In genomic region chr9:95392011-95392410, GRCm38 (mm10) we compare ENCODE assay signal across 18 mouse cellular contexts. TPM values are rescaled to one million over a fixed set of nuclear protein-coding genes. Genes with fewer than 3 reads are reported as not detected.
DNase-seq lines count a peak whose midpoint lies in the region; ATAC-seq and TF ChIP-seq lines count a peak whose summit lies in the region.
"Had no signal": no experiment of that assay in that cellular context is flagged by ENCODE, and none has a peak within 500 bp of the region (broad histone marks: within the 10 kb centered on the region; RNA-seq: fewer than 3 reads in every experiment).

No protein-coding gene starts in this region.

- no peak for DNase-seq in forebrain, embryonic 10.5 days (ENCODE audit: extremely low spot score, low spot score)
- DNase-seq in midbrain, embryonic 11.5 days (ENCODE audit: low spot score, missing footprints), result peak; percentile 69
- DNase-seq in midbrain, embryonic 14.5 days, result no peak
- peak; percentile 22 for DNase-seq in NIH3T3 (ENCODE audit: low read depth)
- no peak for DNase-seq in spleen, adult 18-20 months
- DNase-seq in kidney, adult 2 months, result no peak
- DNase-seq: cerebellum, adult 11 months; cerebellum, postnatal 36 days; gastrocnemius, postnatal 14 days; kidney, adult 11 months; kidney, postnatal 10 days; lung, postnatal 10 days; thymus, postnatal 4 days had no signal

- H3K9ac ChIP-seq in forebrain, embryonic 13.5 days, result no peak overlapping the region
- no peak overlapping the region for H3K9ac ChIP-seq in midbrain, embryonic 11.5 days (ENCODE audit: low read length)
- H3K9ac ChIP-seq in midbrain, embryonic 14.5 days (replicated peaks; ENCODE audit: low read length), result no peak overlapping the region
- H3K9ac ChIP-seq: embryonic facial prominence, embryonic 13.5 days; hindbrain, embryonic 14.5 days; liver, embryonic 12.5 days had no signal

- H3K27ac ChIP-seq in forebrain, embryonic 10.5 days, result peak overlapping the region; percentile 3; the same call in 1 of the 2 replicates
- no peak overlapping the region for H3K27ac ChIP-seq in forebrain, embryonic 13.5 days
- H3K27ac ChIP-seq in midbrain, embryonic 11.5 days (ENCODE audit: low read depth, low read length), result no peak overlapping the region
- no peak overlapping the region for H3K27ac ChIP-seq in midbrain, embryonic 14.5 days (replicated peaks; ENCODE audit: low read depth, low read length)
- H3K27ac ChIP-seq in kidney, adult 2 months (ENCODE audit: insufficient read depth, low read depth, low read length), result no peak overlapping the region
- H3K27ac ChIP-seq: embryonic facial prominence, embryonic 13.5 days; hindbrain, embryonic 14.5 days; liver, embryonic 12.5 days had no signal

- 61% methylated on average over 1 of the region's 1 CpGs for WGBS in forebrain, embryonic 10.5 days
- WGBS in forebrain, embryonic 13.5 days, result 50% methylated on average over 1 of the region's 1 CpGs
- whole genome bisulfite sequencing in midbrain, embryonic 11.5 days, result 61% methylated on average over 1 of the region's 1 CpGs
- 47% methylated on average over 1 of the region's 1 CpGs for WGBS in midbrain, embryonic 14.5 days
- 68% methylated on average over 1 of the region's 1 CpGs for WGBS in kidney, adult 2 months

- H3K4me1 ChIP-seq in forebrain, embryonic 10.5 days, result peaks cover 6% of the 10 kb centered on the region
- H3K4me1 ChIP-seq in forebrain, embryonic 13.5 days, result no peaks in the 10 kb centered on the region
- no peaks in the 10 kb centered on the region for H3K4me1 ChIP-seq in midbrain, embryonic 11.5 days (ENCODE audit: control insufficient read depth, insufficient read depth, low read length)
- H3K4me1 ChIP-seq in midbrain, embryonic 14.5 days (ENCODE audit: control insufficient read depth, insufficient read depth, low read length), result no peaks in the 10 kb centered on the region
- no peaks in the 10 kb centered on the region for H3K4me1 ChIP-seq in kidney, adult 2 months (ENCODE audit: control insufficient read depth, insufficient read depth, low read length)
- H3K4me1 ChIP-seq: embryonic facial prominence, embryonic 13.5 days; liver, embryonic 12.5 days had no signal

- no peaks in the 10 kb centered on the region for H3K36me3 ChIP-seq in forebrain, embryonic 10.5 days (replicated peaks)
- H3K36me3 ChIP-seq in forebrain, embryonic 13.5 days (ENCODE audit: poor library complexity, severe bottlenecking), result no peaks in the 10 kb centered on the region
- no peaks in the 10 kb centered on the region for H3K36me3 ChIP-seq in midbrain, embryonic 11.5 days (ENCODE audit: control insufficient read depth, insufficient read depth, low read length)
- H3K36me3 ChIP-seq in midbrain, embryonic 14.5 days (ENCODE audit: control insufficient read depth, insufficient read depth, low read length), result no peaks in the 10 kb centered on the region
- H3K36me3 ChIP-seq in kidney, adult 2 months (ENCODE audit: control insufficient read depth, insufficient read depth, low read length), result no peaks in the 10 kb centered on the region
- H3K36me3 ChIP-seq: embryonic facial prominence, embryonic 13.5 days; liver, embryonic 12.5 days had no signal

- no peak for ATAC-seq in forebrain, embryonic 13.5 days
- ATAC-seq in midbrain, embryonic 11.5 days (ENCODE audit: low FRiP score), result no peak
- no peak for ATAC-seq in midbrain, embryonic 14.5 days (ENCODE audit: low FRiP score, low TSS enrichment)
- ATAC-seq: CD4-positive, CD25-positive, alpha-beta regulatory T cell, adult 4 months; liver, embryonic 12.5 days had no signal

- no peak overlapping the region for H3K4me3 ChIP-seq in forebrain, embryonic 10.5 days
- H3K4me3 ChIP-seq in forebrain, embryonic 13.5 days, result no peak overlapping the region
- H3K4me3 ChIP-seq in midbrain, embryonic 11.5 days (ENCODE audit: low read depth, low read length), result no peak overlapping the region
- H3K4me3 ChIP-seq in midbrain, embryonic 14.5 days (replicated peaks; ENCODE audit: low read depth, low read length), result no peak overlapping the region
- no peak overlapping the region for H3K4me3 ChIP-seq in kidney, adult 2 months (ENCODE audit: insufficient read depth, low read depth, low read length)
- H3K4me3 ChIP-seq: embryonic facial prominence, embryonic 13.5 days; liver, embryonic 12.5 days had no signal

- no peak overlapping the region for H3K4me2 ChIP-seq in forebrain, embryonic 13.5 days
- no peak overlapping the region for H3K4me2 ChIP-seq in midbrain, embryonic 11.5 days
- H3K4me2 ChIP-seq in midbrain, embryonic 14.5 days (ENCODE audit: low read length), result no peak overlapping the region
- H3K4me2 ChIP-seq: embryonic facial prominence, embryonic 13.5 days; hindbrain, embryonic 14.5 days; liver, embryonic 12.5 days had no signal

- H3K9me3 ChIP-seq in forebrain, embryonic 10.5 days, result no peaks in the 10 kb centered on the region
- H3K9me3 ChIP-seq in forebrain, embryonic 13.5 days (replicated peaks), result no peaks in the 10 kb centered on the region
- no peaks in the 10 kb centered on the region for H3K9me3 ChIP-seq in midbrain, embryonic 11.5 days (ENCODE audit: control insufficient read depth, low read length)
- H3K9me3 ChIP-seq in midbrain, embryonic 14.5 days (ENCODE audit: control insufficient read depth, low read length), result no peaks in the 10 kb centered on the region
- H3K9me3 ChIP-seq: embryonic facial prominence, embryonic 13.5 days; liver, embryonic 12.5 days had no signal

- H3K27me3 ChIP-seq in forebrain, embryonic 10.5 days (ENCODE audit: poor library complexity, severe bottlenecking), result no peaks in the 10 kb centered on the region
- H3K27me3 ChIP-seq in forebrain, embryonic 13.5 days, result no peaks in the 10 kb centered on the region
- no peaks in the 10 kb centered on the region for H3K27me3 ChIP-seq in midbrain, embryonic 11.5 days (ENCODE audit: control insufficient read depth, insufficient read depth, low read length)
- no peaks in the 10 kb centered on the region for H3K27me3 ChIP-seq in midbrain, embryonic 14.5 days (ENCODE audit: control insufficient read depth, insufficient read depth, low read length)
- H3K27me3 ChIP-seq in kidney, adult 2 months (replicated peaks; ENCODE audit: control insufficient read depth, insufficient read depth, low read length), result no peaks in the 10 kb centered on the region
- H3K27me3 ChIP-seq: embryonic facial prominence, embryonic 13.5 days; liver, embryonic 12.5 days had no signal

- TF ChIP-seq POLR2A in kidney, adult 2 months (IDR thresholded peaks at IDR 0.05; ENCODE audit: low read depth, low read length), result no peak

- TF ChIP-seq CTCF in kidney, adult 2 months (conservative IDR thresholded peaks at IDR 0.05; ENCODE audit: insufficient read depth, insufficient read length, low read depth, low read length), result no peak

RNA-seq across cellular contexts. Expression of gene Chst2, which starts 14.5 kb away (rescaled TPM):
- polyA plus RNA-seq in forebrain, embryonic 10.5 days (2016; fragmentation: Nextera tagmentation; extraction: Ambion mirVana), result 5.6 and 7.0 TPM in 2 replicates
- polyA plus RNA-seq in forebrain, embryonic 13.5 days (2015; fragmentation: Nextera tagmentation; extraction: Ambion mirVana), result 8.8 and 9.6 TPM in 2 replicates
- polyA plus RNA-seq in midbrain, embryonic 11.5 days (2014; fragmentation: Nextera tagmentation; extraction: Ambion mirVana), result 8.2 and 8.4 TPM in 2 replicates
- polyA plus RNA-seq in midbrain, embryonic 14.5 days (2014; fragmentation: Nextera tagmentation; extraction: Ambion mirVana), result 17.5 and 17.9 TPM in 2 replicates
- polyA plus RNA-seq in kidney, adult 2 months (2012; rRNA removed), result 2.6 and 3.3 TPM in 2 replicates

Comparison
In these comparisons a context has a peak if more than half of its experiments do, and no peak if none do; other contexts are left out.
1. DNase-seq: peak in midbrain, embryonic 11.5 days (single experiment) and NIH3T3 (single experiment); none in forebrain, embryonic 10.5 days (single experiment), midbrain, embryonic 14.5 days (single experiment), spleen, adult 18-20 months (0 of 2) and kidney, adult 2 months (single experiment).